Mouse (Mus musculus): ENCODE results near the gene Lrrc18.

Lrrc18 gene

DNA sequence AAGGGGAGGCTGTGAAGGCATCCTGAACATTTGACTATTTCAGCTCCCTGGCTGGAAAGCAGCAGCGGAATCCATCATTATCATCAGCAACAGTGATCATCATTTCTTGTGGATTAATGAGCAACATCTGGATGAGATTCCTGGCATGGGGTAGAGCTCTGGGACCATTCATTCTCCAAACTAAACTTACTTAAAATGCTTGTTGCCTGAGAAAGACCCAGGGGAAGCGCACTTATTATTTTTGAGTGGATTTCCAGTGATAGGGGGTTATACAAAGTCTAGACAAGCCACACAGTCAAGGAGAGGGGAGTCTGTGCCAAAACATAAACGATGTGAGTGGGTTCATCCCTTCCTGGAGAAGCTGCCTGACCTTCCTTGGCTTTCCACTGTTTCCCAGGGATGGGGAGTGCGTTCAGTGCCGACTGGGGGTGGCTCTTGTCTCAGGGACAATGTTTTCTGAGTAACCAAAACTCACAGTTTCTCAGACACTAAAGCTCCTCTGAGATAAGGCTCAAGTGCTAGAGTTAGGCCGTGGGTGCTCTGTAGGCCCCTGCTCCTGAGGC, 6.9 kb upstream of the Lrrc18 start:
- H3K27me3 ChIP-seq (ENCODE audit: insufficient read depth, low read length), result no peaks in the 10 kb centered on the region
- no peaks in the 10 kb centered on the region for H3K4me1 ChIP-seq (replicated peaks; ENCODE audit: low read depth, low read length)
- TF ChIP-seq POU5F1 (IDR thresholded peaks at IDR 0.05; ENCODE audit: borderline replicate concordance, low read length) (no peak), NANOG (IDR thresholded peaks at IDR 0.05; ENCODE audit: borderline replicate concordance, low read length) (no peak), CTCF (conservative IDR thresholded peaks at IDR 0.05; ENCODE audit: low read length) (no peak)
- H3K9me3 ChIP-seq (ENCODE audit: low read length), result no peaks in the 10 kb centered on the region
- H3K36me3 ChIP-seq (ENCODE audit: insufficient read depth, low read length), result no peaks in the 10 kb centered on the region
- no peak overlapping the region for H3K4me3 ChIP-seq (replicated peaks; ENCODE audit: low read length)

GRCm38 (mm10) chr14:32986659-32987058, 4.5 kb upstream of the Lrrc18 start:
- Histone ChIP-seq H3K36me3 (ENCODE audit: insufficient read depth, low read length) (no peaks in the 10 kb centered on the region), H3K9me3 (ENCODE audit: low read length) (no peaks in the 10 kb centered on the region), H3K4me1 (replicated peaks; ENCODE audit: low read depth, low read length) (no peaks in the 10 kb centered on the region), H3K27me3 (ENCODE audit: insufficient read depth, low read length) (no peaks in the 10 kb centered on the region), H3K4me3 (replicated peaks; ENCODE audit: low read length) (no peak overlapping the region)
- TF ChIP-seq POU5F1 (IDR thresholded peaks at IDR 0.05; ENCODE audit: borderline replicate concordance, low read length), result no peak
- TF ChIP-seq NANOG (IDR thresholded peaks at IDR 0.05; ENCODE audit: borderline replicate concordance, low read length), result no peak

DNA sequence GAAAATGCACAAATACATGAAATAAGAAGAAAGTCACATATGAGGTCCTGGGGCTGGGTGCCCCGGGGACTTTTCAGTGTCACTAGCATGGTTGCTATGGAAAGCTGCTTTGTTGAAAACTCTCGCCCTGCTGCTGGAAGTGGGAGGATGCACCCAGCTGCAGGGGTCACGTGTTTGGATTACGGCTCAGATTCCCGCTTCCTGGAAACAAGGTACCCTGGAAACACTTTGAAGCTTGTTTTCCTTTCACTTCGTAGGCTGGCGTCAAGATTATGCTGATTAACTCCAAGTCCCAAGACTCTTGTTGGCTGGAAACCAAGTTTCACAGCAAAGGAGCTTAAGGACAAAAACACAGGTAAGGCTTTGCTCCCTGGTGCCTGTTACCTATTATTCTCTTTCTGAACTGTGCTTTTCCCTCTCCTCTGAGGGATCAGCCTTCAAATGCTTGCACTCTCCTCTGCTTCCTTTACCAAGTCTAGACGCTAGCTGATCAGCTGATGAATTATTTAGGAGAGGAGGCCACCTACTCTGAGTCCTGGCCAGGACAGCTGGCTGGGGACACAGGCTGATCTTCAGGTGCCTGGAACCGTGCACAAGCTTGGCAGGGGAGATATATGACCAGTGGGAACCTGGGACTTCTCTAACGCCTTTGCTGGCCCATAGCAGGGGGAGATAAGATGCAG, 3.9 kb downstream of the Lrrc18 start:
- no peaks in the 10 kb centered on the region for H3K9me3 ChIP-seq (ENCODE audit: low read length)
- no peak overlapping the region for H3K4me3 ChIP-seq (replicated peaks; ENCODE audit: low read length)
- TF ChIP-seq NANOG (IDR thresholded peaks at IDR 0.05; ENCODE audit: borderline replicate concordance, low read length) (no peak), POU5F1 (IDR thresholded peaks at IDR 0.05; ENCODE audit: borderline replicate concordance, low read length) (no peak), CTCF (conservative IDR thresholded peaks at IDR 0.05; ENCODE audit: low read length) (no peak)
- H3K36me3 ChIP-seq (ENCODE audit: insufficient read depth, low read length), result no peaks in the 10 kb centered on the region
- H3K27me3 ChIP-seq (ENCODE audit: insufficient read depth, low read length), result no peaks in the 10 kb centered on the region
- peaks cover 23% of the 10 kb centered on the region for H3K4me1 ChIP-seq (replicated peaks; ENCODE audit: low read depth, low read length)

GRCm38 (mm10) chr14:32999511-32999910, 8.3 kb downstream of the Lrrc18 start:
- H3K27me3 ChIP-seq (ENCODE audit: insufficient read depth, low read length), result no peaks in the 10 kb centered on the region
- no peak overlapping the region for H3K4me3 ChIP-seq (replicated peaks; ENCODE audit: low read length)
- H3K4me1 ChIP-seq (replicated peaks; ENCODE audit: low read depth, low read length), result peaks cover 34% of the 10 kb centered on the region
- no peaks in the 10 kb centered on the region for H3K36me3 ChIP-seq (ENCODE audit: insufficient read depth, low read length)
- no peaks in the 10 kb centered on the region for H3K9me3 ChIP-seq (ENCODE audit: low read length)
- no peak for TF ChIP-seq NANOG (IDR thresholded peaks at IDR 0.05; ENCODE audit: borderline replicate concordance, low read length)
- TF ChIP-seq POU5F1 (IDR thresholded peaks at IDR 0.05; ENCODE audit: borderline replicate concordance, low read length), result no peak
- TF ChIP-seq CTCF (conservative IDR thresholded peaks at IDR 0.05; ENCODE audit: low read length), result no peak

- Histone ChIP-seq H3K27me3 (ENCODE audit: insufficient read depth, low read length) (no peaks in the 10 kb centered on the region), H3K9me3 (ENCODE audit: low read length) (no peaks in the 10 kb centered on the region), H3K4me1 (replicated peaks; ENCODE audit: low read depth, low read length) (peaks cover 28% of the 10 kb centered on the region), H3K36me3 (ENCODE audit: insufficient read depth, low read length) (no peaks in the 10 kb centered on the region), H3K4me3 (replicated peaks; ENCODE audit: low read length) (no peak overlapping the region)
- TF ChIP-seq NANOG (IDR thresholded peaks at IDR 0.05; ENCODE audit: borderline replicate concordance, low read length) (no peak), POU5F1 (IDR thresholded peaks at IDR 0.05; ENCODE audit: borderline replicate concordance, low read length) (no peak), CTCF (conservative IDR thresholded peaks at IDR 0.05; ENCODE audit: low read length) (no peak)
Measured at GRCm38 (mm10) chr14:33000112-33000979, 9.2 kb downstream of the Lrrc18 start.

DNA sequence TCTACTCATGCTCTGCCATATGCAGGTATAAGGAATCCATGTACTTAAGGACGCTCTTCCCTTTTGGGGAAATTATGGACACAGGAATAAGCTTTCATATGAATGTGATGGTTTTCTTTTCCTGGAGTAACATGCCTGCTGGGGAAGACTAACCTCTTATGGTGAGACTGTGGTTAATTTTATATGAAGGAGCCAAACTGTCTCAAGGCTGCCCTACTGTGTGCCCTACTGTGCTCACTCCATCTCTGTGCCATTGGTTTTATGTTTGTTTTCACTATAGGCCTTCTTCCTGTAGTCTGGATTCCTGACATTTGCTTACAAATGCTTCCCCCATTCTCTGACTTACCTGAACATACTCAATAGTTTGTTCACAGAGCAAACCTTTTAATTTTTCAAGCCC, 13.9 kb downstream of the Lrrc18 start:
- no peak overlapping the region for H3K4me3 ChIP-seq (replicated peaks; ENCODE audit: low read length)
- 0 out of 2 replicates have a peak, but pooled peaks cover 3% of the 10 kb centered on the region for H3K27me3 ChIP-seq (ENCODE audit: insufficient read depth, low read length)
- peaks cover 12% of the 10 kb centered on the region for H3K4me1 ChIP-seq (replicated peaks; ENCODE audit: low read depth, low read length)
- TF ChIP-seq NANOG (IDR thresholded peaks at IDR 0.05; ENCODE audit: borderline replicate concordance, low read length) (no peak), POU5F1 (IDR thresholded peaks at IDR 0.05; ENCODE audit: borderline replicate concordance, low read length) (no peak), CTCF (conservative IDR thresholded peaks at IDR 0.05; ENCODE audit: low read length) (no peak)
- H3K36me3 ChIP-seq (ENCODE audit: insufficient read depth, low read length), result no peaks in the 10 kb centered on the region
- no peaks in the 10 kb centered on the region for H3K9me3 ChIP-seq (ENCODE audit: low read length)

GRCm38 (mm10) chr14:33007638-33008037, 16.5 kb downstream of the Lrrc18 start:
- Histone ChIP-seq H3K4me3 (replicated peaks; ENCODE audit: low read length) (no peak overlapping the region), H3K27me3 (ENCODE audit: insufficient read depth, low read length) (0 out of 2 replicates have a peak, but pooled peaks cover 3% of the 10 kb centered on the region), H3K4me1 (replicated peaks; ENCODE audit: low read depth, low read length) (peaks cover 6% of the 10 kb centered on the region), H3K36me3 (ENCODE audit: insufficient read depth, low read length) (no peaks in the 10 kb centered on the region), H3K9me3 (ENCODE audit: low read length) (no peaks in the 10 kb centered on the region)
- no peak for TF ChIP-seq POU5F1 (IDR thresholded peaks at IDR 0.05; ENCODE audit: borderline replicate concordance, low read length)
- TF ChIP-seq NANOG (IDR thresholded peaks at IDR 0.05; ENCODE audit: borderline replicate concordance, low read length), result no peak
- TF ChIP-seq CTCF (conservative IDR thresholded peaks at IDR 0.05; ENCODE audit: low read length), result no peak

- Histone ChIP-seq H3K36me3 (ENCODE audit: insufficient read depth, low read length) (no peaks in the 10 kb centered on the region), H3K27me3 (ENCODE audit: insufficient read depth, low read length) (peaks cover 10% of the 10 kb centered on the region; the same call in 1 of the 2 replicates), H3K4me1 (replicated peaks; ENCODE audit: low read depth, low read length) (no peaks in the 10 kb centered on the region), H3K4me3 (replicated peaks; ENCODE audit: low read length) (no peak overlapping the region), H3K9me3 (ENCODE audit: low read length) (no peaks in the 10 kb centered on the region)
- TF ChIP-seq NANOG (IDR thresholded peaks at IDR 0.05; ENCODE audit: borderline replicate concordance, low read length) (no peak), POU5F1 (IDR thresholded peaks at IDR 0.05; ENCODE audit: borderline replicate concordance, low read length) (no peak), CTCF (conservative IDR thresholded peaks at IDR 0.05; ENCODE audit: low read length) (no peak)
Measured at GRCm38 (mm10) chr14:33019050-33019449, 27.9 kb downstream of the Lrrc18 start.
